Mouse (Mus musculus) cortical plate, adult 2 months (tissue): ENCODE data around the gene Mrpl12.

Experiments used
- CTCF ChIP-seq: fragments of 200-500 bp; IDR thresholded peaks from 2 replicates; pipeline ENCODE4 v1.5.1; 2011; ENCODE audit warnings: mild to moderate bottlenecking, control low read depth, low read length; ENCODE audit not compliant: insufficient read depth; ENCODE audit errors: extremely low read depth
- POLR2A ChIP-seq: fragments of 200-500 bp; IDR thresholded peaks from 2 replicates; pipeline ENCODE4 v1.6.1; 2011; ENCODE audit warnings: mild to moderate bottlenecking, low read length, control low read depth; ENCODE audit not compliant: insufficient read depth; ENCODE audit errors: extremely low read depth

GRCm38 (mm10) chr11:120458847-120459597 is 25.4 kb upstream of the Mrpl12 start:
- no peak for TF ChIP-seq POLR2A
- 0 out of 2 replicates have a peak, but pooled peaks have one; percentile 9 for TF ChIP-seq CTCF
